Mouse (Mus musculus): ENCODE measurements around the gene Rnase9.
A peak's percentile ranks its signal among the peaks of the same experiment; 100 is the strongest.

The Rnase9 gene

GRCm38 (mm10) chr14:51041769-51042168, at the start of gene Rnase9:
Gene Rnase9, minus strand, starts transcription at chr14:51041869.
- no peak for DNase-seq (ENCODE audit: low read depth, low spot score)

GRCm38 (mm10) chr14:51090077-51090781, 48.6 kb upstream of the Rnase9 start:
- peak; percentile 88 for DNase-seq (ENCODE audit: low read depth, low spot score)

GRCm38 (mm10) chr14:51089674-51090076, 48.0 kb upstream of the Rnase9 start:
- DNase-seq (ENCODE audit: low read depth, low spot score), result no peak

GRCm38 (mm10) chr14:51088970-51089673, 47.5 kb upstream of the Rnase9 start:
- DNase-seq (ENCODE audit: low read depth, low spot score), result peak; percentile 97

GRCm38 (mm10) chr14:51088166-51088969, 46.7 kb upstream of the Rnase9 start:
- peak; percentile 85 for DNase-seq (ENCODE audit: low read depth, low spot score)

GRCm38 (mm10) chr14:51087762-51088161, 46.1 kb upstream of the Rnase9 start:
- DNase-seq (ENCODE audit: low read depth, low spot score), result peak; percentile 36

GRCm38 (mm10) chr14:51085911-51086310, 44.2 kb upstream of the Rnase9 start:
- DNase-seq (ENCODE audit: low read depth, low spot score), result no peak

- DNase-seq (ENCODE audit: low read depth, low spot score), result no peak
These were observed 43.4 kb upstream of the Rnase9 start for GRCm38 (mm10) chr14:51085086-51085485.

- DNase-seq (ENCODE audit: low read depth, low spot score), result no peak
These were observed 42.1 kb upstream of the Rnase9 start for GRCm38 (mm10) chr14:51083805-51084204.

GRCm38 (mm10) chr14:51082599-51083581, 41.2 kb upstream of the Rnase9 start:
- peak; percentile 75 for DNase-seq (ENCODE audit: low read depth, low spot score)

- DNase-seq (ENCODE audit: low read depth, low spot score), result no peak
These were observed 39.4 kb upstream of the Rnase9 start for GRCm38 (mm10) chr14:51081035-51081434.

GRCm38 (mm10) chr14:51079180-51079579, 37.5 kb upstream of the Rnase9 start:
- no peak for DNase-seq (ENCODE audit: low read depth, low spot score)

- no peak for DNase-seq (ENCODE audit: low read depth, low spot score)
These were observed 32.7 kb upstream of the Rnase9 start, which contains the start of gene Olfr750 for GRCm38 (mm10) chr14:51074335-51074734. Gene Olfr750, minus strand, starts transcription at chr14:51074435.

GRCm38 (mm10) chr14:51069617-51070016, 27.9 kb upstream of the Rnase9 start:
- DNase-seq (ENCODE audit: low read depth, low spot score), result peak; percentile 55

- DNase-seq (ENCODE audit: low read depth, low spot score), result no peak
These were observed 27.3 kb upstream of the Rnase9 start for GRCm38 (mm10) chr14:51068956-51069355.

- DNase-seq (ENCODE audit: low read depth, low spot score), result no peak
These were observed 19.1 kb upstream of the Rnase9 start for GRCm38 (mm10) chr14:51060761-51061160.

GRCm38 (mm10) chr14:51057401-51057831, 15.7 kb upstream of the Rnase9 start, which contains the start of gene Rnase12:
Gene Rnase12, minus strand, starts transcription at chr14:51057661.
- DNase-seq (ENCODE audit: low read depth, low spot score), result no peak

GRCm38 (mm10) chr14:51054243-51055237, 12.9 kb upstream of the Rnase9 start:
- peak; percentile 33 for DNase-seq (ENCODE audit: low read depth, low spot score)

GRCm38 (mm10) chr14:51053176-51053575, 11.5 kb upstream of the Rnase9 start:
- DNase-seq (ENCODE audit: low read depth, low spot score), result no peak

GRCm38 (mm10) chr14:51051941-51052340, 10.3 kb upstream of the Rnase9 start:
- DNase-seq (ENCODE audit: low read depth, low spot score), result no peak
